Mouse (Mus musculus) heart, embryonic 16.5 days (tissue): ENCODE measurements around the gene Vpreb3. TPM values are rescaled to one million over a fixed set of nuclear protein-coding genes. Genes with fewer than 3 reads are reported as not detected.
A peak's percentile ranks its signal among the peaks of the same experiment; 100 is the strongest.

Experiments
- ATAC-seq: fragments of 200-750 bp; cut with Nextera tagmentation; replicated peaks from 2 replicates; pipeline ENCODE4 v1.8.0; 2017; ENCODE audit warnings: moderate number of reproducible peaks; ENCODE audit not compliant: insufficient read depth, low FRiP score; ENCODE audit errors: extremely low read depth
- H3K27ac ChIP-seq: fragments of 300-500 bp; sonication (generic); 2 replicates; pipeline ENCODE4 v1.5.1; 2014; ENCODE audit warnings: mild to moderate bottlenecking, low read length, control low read depth, moderate library complexity
- H3K27me3 ChIP-seq: fragments of 300-500 bp; sonication (generic); 2 replicates; pipeline ENCODE4 v1.6.1; 2014; ENCODE audit warnings: low read length, mixed read lengths; ENCODE audit not compliant: control insufficient read depth, insufficient read depth
- H3K36me3 ChIP-seq: fragments of 300-500 bp; sonication (generic); 2 replicates; pipeline ENCODE4 v1.6.1; 2014; ENCODE audit not compliant: control insufficient read depth, insufficient read depth
- H3K4me1 ChIP-seq: fragments of 300-500 bp; sonication (generic); 2 replicates; pipeline ENCODE4 v1.6.1; 2014; ENCODE audit warnings: low read length, mixed read lengths; ENCODE audit not compliant: control insufficient read depth, insufficient read depth
- H3K4me2 ChIP-seq: fragments of 300-500 bp; sonication (generic); 2 replicates; pipeline ENCODE4 v1.6.1; 2014; ENCODE audit warnings: low read depth, mild to moderate bottlenecking, control low read depth, low read length
- H3K4me3 ChIP-seq: fragments of 300-500 bp; sonication (generic); 2 replicates; pipeline ENCODE4 v1.5.1; 2014; ENCODE audit warnings: mild to moderate bottlenecking, control low read depth, low read length
- H3K9ac ChIP-seq: fragments of 300-500 bp; sonication (generic); 2 replicates; pipeline ENCODE4 v1.6.1; 2014; ENCODE audit warnings: low read length, control low read depth
- H3K9me3 ChIP-seq: fragments of 300-500 bp; sonication (generic); replicated peaks from 2 replicates; pipeline ENCODE4 v1.6.1; 2016; ENCODE audit warnings: low read length; ENCODE audit not compliant: control insufficient read depth
- WGBS: fragments of 180-500 bp; shearing (Covaris S2); extraction: QIAGEN DNeasy Blood & Tissue Kit; methylation state at CpG from one replicate; pipeline ENCODE4 v1.1.7; 2014; 5-methylcytosine and 5-hydroxymethylcytosine counted together
- polyA plus RNA-seq: library from polyadenylated mRNA; unstranded; fragments of >200 nt; fragmentation: Nextera tagmentation; extraction: Ambion mirVana; gene quantifications from 2 replicates; pipeline ENCODE4 v1.2.1, GENCODE M21; 2015

The Vpreb3 gene
- polyA plus RNA-seq, 1 experiment from 2014 or later, result 0.72 TPM

- peak overlapping the region; percentile 80 for H3K4me2 ChIP-seq
- no peaks in the 10 kb centered on the region for H3K27me3 ChIP-seq
- 35% methylated on average over 18 of the region's 18 CpGs for WGBS
- ATAC-seq, result no peak
- peak overlapping the region; percentile 60 for H3K4me3 ChIP-seq
- peak overlapping the region; percentile 84 for H3K9ac ChIP-seq
- no peaks in the 10 kb centered on the region for H3K36me3 ChIP-seq
- H3K4me1 ChIP-seq, result peaks cover 20% of the 10 kb centered on the region
- H3K27ac ChIP-seq, result peak overlapping the region; percentile 11; the same call in 1 of the 2 replicates
- no peaks in the 10 kb centered on the region for H3K9me3 ChIP-seq
Observed at GRCm38 (mm10) chr10:75936909-75937667, 5.8 kb upstream of the Vpreb3 start.

GRCm38 (mm10) chr10:75937851-75938643 lies 4.8 kb upstream of the Vpreb3 start:
- H3K9ac ChIP-seq, result 0 out of 2 replicates have a peak overlapping the region, but pooled peaks have one; percentile 7
- H3K27me3 ChIP-seq, result no peaks in the 10 kb centered on the region
- H3K9me3 ChIP-seq, result no peaks in the 10 kb centered on the region
- no peaks in the 10 kb centered on the region for H3K36me3 ChIP-seq
- peak overlapping the region; percentile 80 for H3K4me2 ChIP-seq
- no peak overlapping the region for H3K27ac ChIP-seq
- H3K4me3 ChIP-seq, result peak overlapping the region; percentile 60
- H3K4me1 ChIP-seq, result peaks cover 15% of the 10 kb centered on the region
- 54% methylated on average over 10 of the region's 10 CpGs for WGBS
- ATAC-seq, result no peak

DNA sequence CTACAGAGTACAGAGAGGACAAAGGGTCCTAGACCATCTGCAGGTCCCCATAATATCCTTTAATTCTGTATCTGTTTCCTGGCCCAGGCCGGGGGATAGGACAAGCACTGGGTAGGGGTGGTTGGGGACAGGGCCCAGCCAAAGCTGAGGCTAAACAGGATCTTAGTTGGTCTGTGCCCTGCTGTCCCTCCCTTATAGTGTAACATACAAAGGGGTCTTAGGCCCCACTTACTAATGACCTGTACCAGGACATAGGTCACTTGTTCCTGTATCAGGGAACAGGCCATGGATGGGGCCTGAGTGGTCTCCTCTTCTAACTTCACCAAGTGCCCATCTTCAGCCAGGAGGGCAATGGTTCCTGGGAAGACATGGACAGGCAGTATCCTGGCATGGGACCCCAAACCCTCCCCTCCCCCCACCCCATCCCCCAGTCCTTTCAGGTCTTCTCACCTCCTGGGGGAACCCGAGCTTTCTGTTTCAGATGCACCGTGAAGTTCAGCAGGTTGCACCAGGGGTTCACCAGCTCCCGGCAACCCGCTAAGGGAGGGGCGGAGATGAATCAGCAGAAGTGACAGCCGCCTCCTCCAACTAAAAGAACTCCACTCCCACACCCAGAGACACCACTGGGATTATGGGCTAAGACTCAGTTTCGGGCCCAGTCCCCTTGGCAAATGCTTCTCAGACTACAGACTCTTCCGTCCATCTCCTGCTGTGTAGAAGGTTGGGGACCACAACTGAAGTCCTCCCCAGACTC lies 3.2 kb upstream of the Vpreb3 start:
- Histone ChIP-seq H3K27me3 (no peaks in the 10 kb centered on the region), H3K4me2 (no peak overlapping the region), H3K9me3 (no peaks in the 10 kb centered on the region), H3K36me3 (no peaks in the 10 kb centered on the region), H3K4me3 (no peak overlapping the region), H3K9ac (no peak overlapping the region), H3K4me1 (peaks cover 17% of the 10 kb centered on the region), H3K27ac (no peak overlapping the region)
- 50% methylated on average over 9 of the region's 9 CpGs for WGBS
- ATAC-seq, result no peak

GRCm38 (mm10) chr10:75940520-75940919 lies 2.3 kb upstream of the Vpreb3 start, which contains the start of gene Gm867:
Gene Gm867 (minus strand): TSS chr10:75940672.
- H3K27ac ChIP-seq, result no peak within 1 kb of the TSS

GRCm38 (mm10) chr10:75941042-75941824 lies 1.6 kb upstream of the Vpreb3 start:
- WGBS, result 70% methylated on average over 9 of the region's 9 CpGs
- no peak overlapping the region for H3K4me2 ChIP-seq
- no peak for ATAC-seq

More at GRCm38 (mm10) chr10:75940520-75940919, 2.3 kb upstream of the Vpreb3 start, which contains the start of gene Gm867:
- 73% methylated on average over 5 of the region's 5 CpGs for WGBS
- no peak within 1 kb of the TSS for H3K4me3 ChIP-seq
- ATAC-seq, result no peak
- peaks cover 14% of the 10 kb centered on the region for H3K4me1 ChIP-seq
- H3K4me2 ChIP-seq, result no peak within 1 kb of the TSS
- no peaks in the 10 kb centered on the region for H3K9me3 ChIP-seq
- no peaks in the 10 kb centered on the region for H3K27me3 ChIP-seq
- H3K36me3 ChIP-seq, result no peaks in the 10 kb centered on the region
- H3K9ac ChIP-seq, result no peak within 1 kb of the TSS

GRCm38 (mm10) chr10:75944066-75944772 lies 1.4 kb downstream of the Vpreb3 start:
- 42% methylated on average over 11 of the region's 11 CpGs for WGBS
- Histone ChIP-seq H3K27me3 (no peaks in the 10 kb centered on the region), H3K4me2 (no peak overlapping the region), H3K9ac (no peak overlapping the region), H3K9me3 (no peaks in the 10 kb centered on the region), H3K36me3 (no peaks in the 10 kb centered on the region), H3K27ac (no peak overlapping the region), H3K4me1 (0 out of 2 replicates have a peak, but pooled peaks cover 3% of the 10 kb centered on the region), H3K4me3 (no peak overlapping the region)
- ATAC-seq, result no peak

More at GRCm38 (mm10) chr10:75941042-75941824, 1.6 kb upstream of the Vpreb3 start:
- Histone ChIP-seq H3K9ac (no peak overlapping the region), H3K9me3 (no peaks in the 10 kb centered on the region), H3K4me1 (peaks cover 14% of the 10 kb centered on the region), H3K27ac (no peak overlapping the region), H3K27me3 (no peaks in the 10 kb centered on the region), H3K4me3 (no peak overlapping the region), H3K36me3 (no peaks in the 10 kb centered on the region)

GRCm38 (mm10) chr10:75945213-75945612 lies 2.4 kb downstream of the Vpreb3 start:
- H3K4me2 ChIP-seq, result no peak overlapping the region
- WGBS, result 87% methylated on average over 7 of the region's 7 CpGs
- no peak overlapping the region for H3K9ac ChIP-seq
- peaks cover 3% of the 10 kb centered on the region; the same call in 1 of the 2 replicates for H3K27me3 ChIP-seq
- H3K36me3 ChIP-seq, result no peaks in the 10 kb centered on the region
- no peak for ATAC-seq
- 0 out of 2 replicates have a peak, but pooled peaks cover 3% of the 10 kb centered on the region for H3K4me1 ChIP-seq
- H3K27ac ChIP-seq, result no peak overlapping the region
- no peak overlapping the region for H3K4me3 ChIP-seq
- no peaks in the 10 kb centered on the region for H3K9me3 ChIP-seq

- Histone ChIP-seq H3K9ac (no peak overlapping the region), H3K4me3 (no peak overlapping the region), H3K27ac (no peak overlapping the region), H3K4me1 (peaks cover 7% of the 10 kb centered on the region; the same call in 1 of the 2 replicates), H3K4me2 (no peak overlapping the region), H3K9me3 (no peaks in the 10 kb centered on the region), H3K27me3 (peaks cover 6% of the 10 kb centered on the region; the same call in 1 of the 2 replicates), H3K36me3 (no peaks in the 10 kb centered on the region)
- no peak for ATAC-seq
- 78% methylated on average over 7 of the region's 7 CpGs for WGBS
Observed at GRCm38 (mm10) chr10:75945896-75946295, 3.0 kb downstream of the Vpreb3 start.
